Mouse (Mus musculus): ENCODE results near the gene Cenpf. TPM values are rescaled to one million over a fixed set of nuclear protein-coding genes. Genes with fewer than 3 reads are reported as not detected.

Cenpf gene
- polyA plus RNA-seq, 1 experiment from 2014 or later: 50.3 TPM

DNA sequence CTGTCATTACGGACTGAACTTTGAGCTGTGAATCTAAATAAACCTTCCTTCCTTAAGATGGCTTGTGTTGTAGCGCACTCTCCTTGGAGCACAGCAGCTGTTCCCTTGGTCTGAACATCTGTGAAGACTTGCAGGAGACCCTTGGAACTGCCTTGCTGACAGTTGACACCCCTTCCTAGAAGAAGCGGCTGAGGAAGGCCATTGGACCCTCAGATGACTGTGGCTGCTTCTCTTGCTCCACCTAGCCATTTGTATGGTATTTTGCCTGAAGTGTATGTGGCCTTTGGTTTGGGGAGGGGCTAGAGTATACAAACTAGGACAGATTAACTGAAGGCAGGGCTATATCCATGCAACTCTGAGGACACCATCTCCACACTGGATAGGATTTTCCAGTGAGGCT, 90.8 kb downstream of the Cenpf start:
- Histone ChIP-seq H3K27ac (replicated peaks) (no peak overlapping the region), H3K4me1 (replicated peaks) (no peaks in the 10 kb centered on the region), H3K4me3 (replicated peaks) (no peak overlapping the region), H3K27me3 (no peaks in the 10 kb centered on the region), H3K36me3 (replicated peaks) (no peaks in the 10 kb centered on the region), H3K9ac (no peak overlapping the region), H3K9me3 (replicated peaks) (no peaks in the 10 kb centered on the region), H3K4me2 (no peak overlapping the region)
- WGBS (ENCODE audit: insufficient replicate concordance): 73% methylated on average over 3 of the region's 3 CpGs
- ATAC-seq (ENCODE audit: insufficient read depth): no peak

Other genes starting within 250 kb of the Cenpf start
- gene Ptpn14, start 40.2 kb upstream of the Cenpf start, polyA plus RNA-seq (2015; fragmentation: Nextera tagmentation; extraction: Ambion mirVana): 0.40 and 0.44 TPM in 2 replicates
- gene Smyd2, start 234.3 kb upstream of the Cenpf start, polyA plus RNA-seq (2015; fragmentation: Nextera tagmentation; extraction: Ambion mirVana): 27.2 and 28.0 TPM in 2 replicates